In genomic region chr13:94375526-94376390, GRCm38 (mm10) we compare ENCODE assay signal across 9 mouse cellular contexts. TPM values are rescaled to one million over a fixed set of nuclear protein-coding genes. Genes with fewer than 3 reads are reported as not detected.
DNase-seq lines count a peak whose midpoint lies in the region; ATAC-seq lines count a peak whose summit lies in the region.
"Had no signal": no experiment of that assay in that cellular context is flagged by ENCODE, and none has a peak within 500 bp of the region (broad histone marks: within the 10 kb centered on the region; RNA-seq: fewer than 3 reads in every experiment).

No protein-coding gene starts in this region.

- H3K4me1 ChIP-seq in neural tube, embryonic 15.5 days: peaks cover 8% of the 10 kb centered on the region; the same call in 1 of the 2 replicates

- WGBS in neural tube, embryonic 15.5 days: 65% methylated on average over 7 of the region's 7 CpGs

- peak; percentile 72 for ATAC-seq in neural tube, embryonic 15.5 days (ENCODE audit: low FRiP score)

- H3K9me3 ChIP-seq in neural tube, embryonic 15.5 days (replicated peaks): no peaks in the 10 kb centered on the region

- H3K4me3 ChIP-seq in neural tube, embryonic 15.5 days (replicated peaks): no peak overlapping the region

- DNase-seq in gastrocnemius, postnatal 10 days: peak; percentile 26
- no peak for DNase-seq in gastrocnemius, adult 8-10 months (ENCODE audit: low spot score in 2 of 2)
- DNase-seq in cerebellum, adult 8-10 months: peak; percentile 96
- DNase-seq in layer of hippocampus, adult 8-10 months (ENCODE audit: low spot score in 2 of 2): peak; percentile 87 to 95
- DNase-seq in adrenal gland, postnatal 10 days: no peak
- no peak for DNase-seq in spleen, postnatal 14 days (ENCODE audit: low spot score in 2 of 2)
- DNase-seq in urinary bladder, postnatal 10 days (ENCODE audit: low spot score): no peak

- H3K27me3 ChIP-seq in neural tube, embryonic 15.5 days (replicated peaks): no peaks in the 10 kb centered on the region

- H3K36me3 ChIP-seq in neural tube, embryonic 15.5 days: no peaks in the 10 kb centered on the region

- no peak overlapping the region for H3K4me2 ChIP-seq in neural tube, embryonic 15.5 days

- no peak overlapping the region for H3K9ac ChIP-seq in neural tube, embryonic 15.5 days (replicated peaks)

- H3K27ac ChIP-seq in neural tube, embryonic 15.5 days (replicated peaks): peak overlapping the region; percentile 54
- H3K27ac ChIP-seq: macrophage had no signal

RNA-seq across cellular contexts. Expression of gene Ap3b1, which starts 17.0 kb away (rescaled TPM):
- total RNA-seq in gastrocnemius, postnatal 10 days (2021): 10 to 100 TPM; 23.3 to 23.4 TPM
- total RNA-seq in gastrocnemius, adult 8-10 months (2022): 10 to 100 TPM; 23.8 to 25.9 (median 24.7) TPM
- 10 to 100 TPM; 50.8 to 56.7 (median 53.6) TPM for total RNA-seq in layer of hippocampus, adult 8-10 months (2022)
- polyA plus RNA-seq in neural tube, embryonic 15.5 days (2015; fragmentation: Nextera tagmentation; extraction: Ambion mirVana): 27.1 and 30.2 TPM in 2 replicates
- total RNA-seq in adrenal gland, postnatal 10 days (2021): 10 to 100 TPM; 36.1 to 39.3 TPM

Comparison
In these comparisons a context has a peak if more than half of its experiments do, and no peak if none do; other contexts are left out.
1. DNase-seq: peak in gastrocnemius, postnatal 10 days (single experiment), cerebellum, adult 8-10 months (single experiment) and layer of hippocampus, adult 8-10 months (2 of 2); none in gastrocnemius, adult 8-10 months (0 of 2), adrenal gland, postnatal 10 days (single experiment), spleen, postnatal 14 days (0 of 2) and urinary bladder, postnatal 10 days (single experiment).